Mouse (Mus musculus) WW6 (cell line): Measurements from ENCODE around the gene Ndrg2.

Experiments
- DNase-seq: peaks from one replicate; pipeline ENCODE4 v3.0.0-alpha.2; 2013; ENCODE audit warnings: low read depth, low spot score

The Ndrg2 gene

DNA sequence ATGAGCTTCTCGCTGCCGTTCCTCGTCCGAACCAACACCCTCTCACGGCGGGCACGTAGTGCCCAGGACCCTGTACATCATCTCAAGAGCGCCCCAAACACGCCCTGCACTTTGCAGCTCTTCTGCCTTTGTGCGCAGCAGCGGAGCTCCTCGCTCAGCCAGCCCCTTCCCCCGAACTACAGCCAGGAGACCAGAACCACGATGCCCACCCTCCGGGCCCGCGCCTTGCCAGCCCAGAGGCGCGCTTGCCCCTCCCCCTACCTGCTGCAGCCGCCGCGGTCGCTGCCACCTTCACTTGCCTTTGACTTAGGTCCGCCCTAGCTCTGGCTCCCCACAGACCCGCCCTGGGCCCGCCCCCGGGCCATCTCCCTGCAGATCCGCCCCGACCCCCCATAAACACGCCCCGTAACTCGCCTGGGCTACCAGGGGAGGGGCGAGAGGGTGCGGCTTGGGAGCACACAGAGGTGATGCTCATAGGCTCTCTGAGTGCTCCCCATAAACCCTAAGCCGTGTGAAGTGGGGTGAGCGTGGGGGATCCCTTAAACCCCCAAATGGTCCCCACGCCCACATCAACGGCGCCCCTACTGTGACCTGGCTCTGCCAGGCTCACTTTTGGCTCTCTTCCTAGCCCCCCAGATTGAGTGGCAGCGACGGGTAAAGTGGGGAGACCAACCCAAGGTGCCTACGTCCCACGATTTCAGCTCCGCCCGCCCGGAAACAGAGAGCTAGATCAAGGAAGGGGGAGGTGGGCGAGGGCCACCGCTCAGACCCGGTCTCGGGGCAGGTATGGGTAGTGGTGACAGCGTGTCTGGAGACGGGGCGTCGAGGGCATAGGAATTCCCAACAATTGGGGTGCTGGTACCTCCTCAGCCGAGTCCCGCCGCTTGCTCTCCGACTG is 647 bp downstream of the Ndrg2 start:
- DNase-seq = no peak

DNA sequence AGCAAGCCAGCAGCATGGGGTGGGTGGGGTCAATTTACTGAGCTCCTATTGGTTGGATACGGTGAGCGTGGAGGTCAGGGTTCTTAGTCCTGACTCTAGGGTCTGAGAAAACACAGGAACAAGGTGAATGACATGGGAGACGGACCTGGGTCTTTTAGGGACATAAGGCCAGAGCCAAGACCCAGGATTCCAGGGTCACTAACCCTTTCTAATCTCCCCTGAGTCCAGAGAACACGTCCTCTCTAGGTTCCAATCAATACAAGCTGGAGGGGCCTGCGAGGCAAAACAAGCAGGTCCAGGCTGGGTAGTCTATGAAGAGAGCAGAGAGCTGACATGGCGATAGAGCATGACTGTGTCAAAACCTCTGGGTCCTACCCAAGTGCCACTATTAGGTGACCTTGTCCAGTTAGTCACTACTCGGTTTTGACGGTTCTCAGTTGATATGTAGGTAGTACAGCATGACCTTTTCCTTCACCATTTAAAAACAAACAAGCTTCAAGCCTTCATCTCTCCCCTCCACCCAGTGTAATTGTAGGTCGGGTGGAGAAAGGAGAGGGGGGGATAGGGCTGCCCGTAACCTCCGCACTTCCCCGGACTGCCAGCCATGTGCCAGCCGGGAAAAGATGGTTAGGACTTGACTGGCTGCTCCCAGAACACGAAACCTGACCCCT is 1.4 kb downstream of the Ndrg2 start:
- no peak for DNase-seq

DNA sequence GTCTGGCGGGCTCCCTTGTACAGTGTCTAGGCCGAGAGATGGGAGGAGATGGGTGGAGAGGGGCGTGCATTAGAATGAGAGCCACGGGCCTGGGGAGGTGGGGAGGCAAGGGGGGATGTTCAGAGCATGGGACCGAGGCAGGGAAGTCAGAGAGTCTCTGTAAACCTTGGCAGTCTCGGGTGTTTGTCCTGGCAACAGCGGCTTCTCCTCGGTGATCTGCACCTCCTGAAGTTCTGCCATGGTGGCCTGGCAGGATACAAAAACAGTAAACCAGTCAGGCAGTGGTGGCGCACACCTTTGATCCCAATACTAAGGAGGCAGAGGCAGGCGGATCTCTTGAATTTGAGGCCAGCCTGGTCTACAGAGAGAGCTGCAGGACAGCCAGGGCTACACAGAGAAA is 2.7 kb downstream of the Ndrg2 start:
- no peak for DNase-seq

DNA sequence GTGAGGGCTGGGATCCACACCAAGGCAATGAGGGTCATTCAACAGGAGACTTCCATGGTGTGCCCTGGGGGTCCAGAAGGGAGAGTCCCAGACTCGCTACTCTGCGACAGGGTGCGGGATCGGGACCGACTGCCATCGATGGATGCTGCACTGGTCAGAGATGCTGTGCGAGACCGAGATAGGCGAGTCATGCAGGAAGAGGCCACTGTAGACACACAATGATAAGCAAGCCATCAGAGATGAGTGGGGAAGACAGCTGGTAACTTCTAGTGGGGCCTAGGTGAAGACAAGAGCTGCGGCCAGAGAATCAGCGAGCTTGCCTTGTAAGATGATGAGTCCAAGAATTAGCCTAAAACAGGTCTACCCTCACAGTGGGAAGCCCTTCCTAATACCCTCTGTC is 7.9 kb downstream of the Ndrg2 start:
- DNase-seq = no peak

DNA sequence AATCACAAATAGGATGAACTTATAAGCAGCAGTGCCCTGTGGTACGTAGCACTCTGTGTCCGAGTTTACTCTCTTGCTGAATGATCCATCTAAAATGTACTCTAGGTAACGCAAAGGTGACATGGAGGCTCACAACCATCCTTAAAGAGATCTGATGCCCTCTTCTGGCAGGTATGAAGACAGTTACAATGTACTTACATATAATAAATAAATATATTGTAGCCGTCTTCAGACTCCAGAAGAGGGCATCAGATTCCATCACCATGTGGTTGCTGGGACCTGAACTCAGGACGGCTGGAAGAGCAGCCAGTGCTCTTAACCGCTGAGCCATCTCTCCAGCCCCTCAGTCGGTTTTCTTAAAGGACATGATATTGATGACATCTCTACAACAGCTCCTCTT is 9.3 kb downstream of the Ndrg2 start:
- no peak for DNase-seq

DNA sequence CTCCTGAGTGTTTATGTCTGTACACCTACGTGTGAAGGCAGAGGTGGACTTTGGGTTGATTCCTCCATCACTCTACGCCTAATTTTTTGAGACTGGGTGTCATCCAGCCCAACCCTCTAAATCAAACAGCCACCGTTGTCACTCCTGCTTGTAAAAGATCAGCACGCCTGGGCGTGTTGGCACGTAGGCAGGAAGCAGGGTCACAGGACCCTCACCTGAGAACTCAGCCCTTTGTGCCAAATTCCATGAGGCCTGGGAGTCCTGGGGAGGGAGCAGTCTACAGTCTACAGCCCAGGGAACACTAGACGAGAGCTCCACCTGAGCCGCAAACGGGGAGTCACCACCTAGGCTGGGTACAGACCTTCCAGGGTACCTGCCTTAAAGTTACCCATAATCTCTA is 10.2 kb downstream of the Ndrg2 start:
- no peak for DNase-seq

DNA sequence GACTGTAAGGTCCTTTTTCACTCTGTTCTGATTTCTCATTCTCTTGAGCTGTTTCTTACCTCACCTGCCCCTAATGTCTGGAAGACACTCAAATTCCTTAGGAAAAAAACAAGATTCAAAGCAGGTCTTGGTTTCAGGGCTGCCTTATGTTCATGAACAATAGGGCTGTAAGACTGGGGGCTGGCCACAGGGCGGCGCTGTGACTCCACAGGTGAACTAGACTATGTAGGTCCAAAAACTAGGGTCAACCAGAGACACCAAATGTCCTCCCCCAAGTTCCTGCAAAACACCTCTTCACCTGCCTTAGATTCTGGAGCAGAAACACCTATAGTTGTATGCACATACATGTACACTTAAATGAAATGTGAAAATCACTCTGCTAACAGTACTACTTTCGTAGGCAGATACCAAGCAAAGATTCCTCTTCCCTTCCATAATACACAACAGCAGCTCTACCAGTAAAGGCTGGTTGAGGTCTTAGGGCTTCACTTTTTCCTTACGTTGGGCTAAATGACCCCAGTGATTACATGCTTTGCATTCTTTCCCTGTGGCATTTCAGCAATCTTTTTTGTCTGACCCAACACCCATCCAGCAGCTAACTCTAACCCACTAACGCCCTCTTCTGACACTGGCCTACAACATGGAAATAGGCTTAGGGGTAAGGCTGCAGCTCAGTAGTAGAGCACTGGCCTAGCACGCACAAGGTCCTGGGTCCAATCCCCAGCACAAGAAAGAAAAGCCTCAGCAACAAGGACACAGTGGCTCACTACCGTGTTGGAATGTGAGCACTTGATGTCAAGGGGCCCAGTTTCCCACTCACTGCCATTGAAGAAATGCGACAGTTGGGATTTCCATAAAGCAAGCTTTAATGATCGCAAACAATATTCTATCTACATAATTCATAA is 10.9 kb downstream of the Ndrg2 start:
- DNase-seq = no peak

DNA sequence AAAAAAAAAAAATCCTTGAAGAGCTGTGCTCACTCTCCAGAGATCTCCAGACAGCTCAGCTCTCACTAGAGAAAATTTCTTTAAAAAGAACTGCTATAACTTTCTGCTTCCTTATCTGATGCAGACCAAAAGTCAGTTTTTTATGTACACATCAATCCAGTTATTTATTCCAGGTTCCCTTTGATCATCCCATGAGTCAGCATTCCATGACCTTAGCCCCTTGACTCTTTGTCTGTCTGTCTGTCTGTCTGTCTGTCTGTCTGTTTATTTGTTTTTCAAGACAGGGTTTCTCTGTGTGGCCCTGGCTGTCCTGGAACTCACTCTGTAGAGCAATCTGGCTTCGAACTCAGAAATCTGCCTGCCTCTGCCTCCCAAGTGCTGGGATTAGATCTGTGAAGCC is 14.6 kb downstream of the Ndrg2 start:
- no peak for DNase-seq

DNA sequence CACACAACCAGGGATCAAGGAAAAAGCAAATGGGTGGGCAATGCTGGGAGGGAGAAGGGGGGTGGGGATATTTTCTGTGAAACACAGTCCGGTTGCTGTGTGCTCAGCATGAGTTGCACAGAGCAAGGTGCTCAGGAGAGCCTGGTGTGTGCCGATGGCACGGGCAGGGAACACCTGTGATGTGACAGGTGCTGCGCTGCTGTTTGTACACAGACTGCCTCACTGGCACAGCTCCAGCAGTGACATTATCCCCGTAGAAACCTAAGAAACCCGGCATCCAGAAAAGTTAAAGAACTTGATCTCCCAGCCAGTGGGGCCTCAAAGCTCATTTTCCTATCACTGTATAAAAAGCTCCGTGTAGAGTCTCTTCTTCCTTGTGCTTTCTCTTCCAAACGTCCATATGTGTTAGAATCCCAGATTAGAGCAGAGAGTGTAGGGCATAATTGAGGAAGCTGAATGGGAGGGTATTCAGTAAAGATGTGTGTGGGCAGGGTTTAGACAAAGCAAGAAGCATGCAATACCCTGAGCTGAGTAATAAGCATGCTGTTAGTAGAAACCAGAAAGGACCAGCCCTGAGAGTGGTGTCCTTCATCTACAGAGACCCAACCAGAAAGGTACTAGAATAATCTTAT is 17.3 kb downstream of the Ndrg2 start:
- no peak for DNase-seq

DNA sequence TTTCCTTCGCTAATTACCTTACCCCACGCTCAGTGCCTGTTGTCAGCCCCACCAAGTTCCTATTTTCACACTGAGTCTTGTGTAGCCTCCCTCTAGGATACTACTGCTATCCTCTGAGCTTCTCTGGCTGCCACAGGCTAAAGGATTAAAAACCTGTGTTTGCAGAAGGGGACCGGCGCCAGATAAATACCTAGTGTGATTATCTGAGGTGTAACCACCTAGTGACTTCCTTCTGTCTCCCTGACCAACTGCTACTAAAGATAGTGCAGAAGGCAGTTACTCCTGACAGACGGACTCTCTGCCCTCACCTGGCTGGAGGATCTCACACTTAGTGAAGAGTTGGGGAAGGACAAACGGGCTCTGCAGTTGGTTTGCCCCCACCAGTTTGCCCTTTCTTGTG is 17.9 kb downstream of the Ndrg2 start:
- DNase-seq = no peak

DNA sequence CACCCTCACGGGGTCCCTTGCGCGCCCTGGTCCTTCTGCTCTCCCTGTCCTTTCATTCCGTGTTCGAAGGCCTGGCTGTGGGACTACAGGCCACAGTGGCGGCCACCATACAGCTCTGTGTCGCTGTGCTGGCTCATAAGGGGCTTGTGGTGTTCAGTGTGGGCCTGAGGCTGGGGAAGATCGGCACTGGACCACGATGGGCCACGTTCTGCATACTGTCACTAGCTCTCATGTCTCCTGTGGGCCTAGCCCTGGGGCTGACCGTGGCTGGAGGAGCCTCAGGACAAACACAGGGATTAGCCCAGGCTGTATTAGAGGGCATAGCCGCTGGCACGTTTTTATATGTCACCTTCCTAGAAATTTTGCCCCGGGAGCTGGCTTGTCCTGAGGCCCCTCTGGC is 18.9 kb downstream of the Ndrg2 start:
- no peak for DNase-seq

DNA sequence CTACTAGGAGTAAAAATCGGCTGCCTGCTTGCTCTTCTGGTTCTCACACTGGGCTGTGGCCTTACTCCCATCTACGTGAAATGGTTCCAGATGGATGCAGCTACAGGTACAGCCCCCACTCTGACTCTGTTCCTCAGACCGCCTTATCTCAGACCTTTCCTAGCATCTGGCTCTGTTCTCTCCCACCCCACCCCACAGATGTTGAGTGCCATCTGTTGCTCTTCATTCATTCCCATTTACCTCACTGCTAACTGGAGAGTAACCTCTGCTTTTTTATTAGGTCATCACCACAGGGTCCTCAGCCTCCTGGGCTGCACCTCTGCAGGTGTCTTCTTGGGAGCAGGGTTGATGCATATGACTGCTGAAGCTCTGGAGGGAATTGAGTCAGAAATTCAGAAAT is 20.1 kb downstream of the Ndrg2 start:
- no peak for DNase-seq

DNA sequence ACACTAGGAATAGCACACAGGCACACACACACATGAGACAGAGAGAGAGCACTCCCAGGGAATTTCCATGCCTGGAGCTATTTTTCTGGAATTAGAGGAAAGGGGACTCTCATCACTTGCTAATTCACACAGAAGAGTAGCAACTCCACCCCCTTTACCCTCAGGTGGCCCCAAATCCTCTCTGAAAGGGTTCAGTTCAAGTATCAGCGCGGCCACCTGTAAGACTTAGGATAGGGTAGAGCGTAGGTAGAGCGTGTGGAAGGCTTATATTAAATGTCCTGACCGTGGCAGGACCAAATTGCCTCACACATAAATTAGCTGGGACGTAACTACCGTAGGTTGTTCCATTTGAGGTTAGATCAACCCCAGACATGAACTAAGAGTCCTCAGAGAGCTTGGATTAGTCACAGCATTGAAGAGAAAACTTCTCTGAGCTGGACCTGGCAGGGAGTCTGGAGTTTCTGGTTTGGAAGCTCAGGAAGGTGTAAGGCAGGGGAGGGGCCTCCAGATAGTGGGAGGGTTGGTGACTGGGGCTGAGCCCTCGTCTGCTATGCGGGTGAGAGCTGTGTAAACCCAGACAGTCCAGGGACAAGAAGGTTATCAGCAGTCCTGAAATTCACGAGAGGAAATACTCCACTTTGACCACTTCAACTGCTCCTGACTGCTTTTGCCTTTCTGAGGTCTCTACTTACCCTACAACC is 20.7 kb downstream of the Ndrg2 start:
- DNase-seq = no peak

DNA sequence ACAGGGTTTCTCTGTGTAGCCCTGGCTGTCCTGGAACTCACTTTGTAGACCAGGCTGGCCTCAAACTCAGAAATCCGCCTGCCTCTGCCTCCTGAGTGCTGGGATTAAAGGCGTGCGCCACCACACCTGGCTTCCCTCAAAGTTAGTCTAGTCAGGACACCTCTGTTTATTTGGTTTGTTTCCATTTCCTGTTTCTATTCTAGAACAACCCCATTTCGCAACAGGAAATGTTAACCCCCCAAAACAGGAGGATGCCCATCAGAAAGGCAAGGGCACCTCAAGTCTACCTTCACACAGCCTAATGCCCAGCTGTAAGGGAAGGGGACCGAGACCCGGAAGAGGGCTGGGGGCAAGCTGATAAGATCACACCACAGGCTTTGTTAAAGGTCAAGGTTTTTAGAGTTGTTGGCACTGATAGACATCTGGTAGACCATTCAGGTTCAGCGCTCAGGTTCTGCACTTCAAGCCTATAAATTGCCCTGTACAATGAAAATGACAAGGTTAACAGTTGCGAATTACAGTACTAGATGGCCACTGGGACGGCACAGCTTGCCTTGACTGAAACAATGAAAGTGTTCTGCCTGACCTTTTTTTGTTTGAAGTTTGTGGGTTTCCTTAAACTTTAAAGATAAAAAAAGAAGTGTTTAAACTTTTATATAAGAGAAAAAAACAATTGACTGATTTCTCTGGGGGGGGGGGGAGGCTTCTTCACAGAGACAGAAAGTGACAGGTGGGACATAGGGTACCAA is 21.6 kb downstream of the Ndrg2 start, which contains the start of gene Slc39a2:
Gene Slc39a2, plus strand, starts transcription at position 699 of the 749 bp plus-strand sequence.
- no peak for DNase-seq

DNA sequence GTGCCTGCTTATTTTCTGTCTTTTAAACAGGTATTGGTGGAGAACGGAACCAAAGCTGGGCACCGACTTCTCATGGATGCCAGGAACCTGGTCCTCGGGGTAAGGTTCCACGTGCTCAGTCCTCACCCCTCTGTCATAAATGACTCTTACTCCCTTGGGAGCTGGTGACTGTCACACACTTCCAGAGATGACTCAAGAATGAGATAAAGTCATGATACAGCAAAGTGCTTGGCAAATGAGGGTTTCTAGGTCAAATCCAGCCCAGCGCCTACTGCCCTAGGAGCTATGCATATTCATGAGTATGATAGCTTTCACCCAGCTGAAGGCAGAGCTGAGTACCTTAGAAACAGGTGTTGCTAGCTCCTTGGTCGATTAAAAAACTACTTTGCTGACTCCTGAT is 24.1 kb downstream of the Ndrg2 start:
- DNase-seq = no peak

DNA sequence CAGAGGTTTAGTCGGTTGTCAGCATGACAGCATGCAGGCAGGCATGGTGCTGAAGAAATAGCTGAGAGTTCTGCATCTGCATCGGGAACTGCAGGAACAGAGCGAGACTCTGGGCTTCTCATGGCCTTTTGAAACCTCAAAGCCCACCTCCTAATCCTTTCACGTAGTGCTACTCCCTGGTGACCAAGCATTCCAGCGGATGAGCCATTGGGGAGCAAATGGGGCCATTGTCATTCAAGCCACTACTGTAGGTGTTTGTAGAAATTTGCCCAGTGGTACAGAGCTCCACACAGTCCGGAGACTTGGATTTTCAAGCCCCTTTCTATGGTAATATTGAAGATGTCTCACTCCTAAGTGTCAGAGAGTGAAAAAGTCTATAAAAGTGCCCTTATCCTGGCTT is 27.9 kb downstream of the Ndrg2 start:
- DNase-seq = no peak

DNA sequence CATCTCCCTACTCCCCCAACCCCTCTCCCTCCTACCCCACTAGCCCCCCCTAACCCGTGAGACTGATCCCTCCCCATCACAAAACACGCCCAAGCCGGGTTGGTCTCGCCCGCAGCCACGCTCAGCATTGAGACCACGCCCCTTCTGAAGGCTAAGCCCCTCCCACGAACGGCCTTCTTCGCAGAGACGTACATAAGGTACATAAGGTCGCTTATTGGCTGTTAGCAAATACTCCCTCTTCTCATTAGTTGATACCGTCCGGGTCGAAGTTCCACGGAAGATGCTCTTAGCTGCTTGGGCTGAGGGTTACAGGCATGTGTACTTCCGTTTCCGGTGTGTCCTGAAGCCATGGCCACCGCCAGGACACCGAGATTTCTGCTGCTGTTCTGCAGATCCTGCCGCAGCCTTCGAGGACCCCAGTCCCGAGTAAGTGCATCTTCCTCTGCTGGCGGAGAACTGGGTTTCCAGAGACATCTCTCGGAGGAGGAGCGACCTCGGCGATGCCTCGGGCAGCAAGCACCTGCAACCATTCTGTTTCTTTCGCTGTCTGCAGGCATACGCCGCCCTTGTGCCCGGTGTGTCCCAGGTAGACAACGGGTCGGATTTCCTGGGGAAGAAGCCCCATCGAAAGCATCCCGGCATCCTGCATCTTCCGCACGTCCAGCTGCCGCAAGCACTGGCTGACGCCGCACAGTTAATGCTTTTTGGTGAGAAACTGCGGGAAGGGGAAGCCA is 29.2 kb downstream of the Ndrg2 start, which contains the start of gene Mettl17:
Gene Mettl17, plus strand, starts transcription at position 245 of the 734 bp plus-strand sequence.
- DNase-seq = peak; percentile 92

DNA sequence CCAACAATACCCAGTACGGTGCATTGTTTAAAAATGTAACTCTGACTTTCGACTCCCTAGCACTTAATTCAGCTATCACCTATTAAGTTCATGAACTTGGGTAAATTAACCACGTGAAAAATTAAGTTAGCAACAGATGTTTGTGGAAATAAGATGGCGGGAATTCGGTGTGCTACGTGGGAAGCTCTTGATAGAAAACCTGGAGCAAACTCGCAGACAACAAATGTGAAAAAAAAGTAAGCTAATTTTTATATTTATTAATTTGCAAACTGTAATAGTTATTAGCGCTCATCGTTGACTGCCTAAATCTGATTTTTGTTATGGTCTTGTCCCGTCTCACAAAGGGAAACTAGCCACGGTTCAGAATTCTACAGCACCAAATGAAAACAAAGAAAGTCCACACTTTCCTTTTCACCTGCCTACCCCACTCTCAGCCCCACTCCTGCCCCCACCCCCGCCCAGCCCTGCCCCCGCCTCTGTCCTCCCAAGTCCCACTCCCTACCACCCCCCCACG is 29.9 kb downstream of the Ndrg2 start:
- DNase-seq = no peak

DNA sequence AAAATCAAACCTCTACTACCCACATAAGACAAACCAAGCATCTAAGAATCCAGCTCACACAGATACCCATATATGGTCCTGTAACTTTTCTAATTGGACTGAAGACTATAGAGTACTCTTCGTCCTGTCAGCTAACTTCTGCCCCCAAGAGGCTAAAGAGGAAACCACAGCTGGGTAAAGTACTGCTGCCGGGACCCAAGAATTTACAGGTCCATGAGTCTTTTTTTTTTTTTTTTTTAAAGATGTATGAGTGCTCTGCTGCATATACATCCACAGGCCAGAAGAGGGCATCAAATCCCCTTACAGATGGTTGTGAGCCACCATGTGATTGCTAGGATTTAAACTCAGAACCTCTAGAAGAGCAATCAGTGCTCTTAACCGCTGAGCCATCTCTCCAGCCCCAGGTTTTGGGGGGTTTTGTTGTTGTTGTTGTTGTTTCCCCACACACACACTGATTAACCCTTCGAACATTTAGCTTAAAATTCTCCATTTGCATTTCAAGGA is 30.4 kb downstream of the Ndrg2 start:
- peak; percentile 66 for DNase-seq
